Mouse (Mus musculus) lung, postnatal 0 days (tissue): ENCODE data around the gene Clhc1.

Experiments
- CTCF ChIP-seq: IDR thresholded peaks from 2 replicates; pipeline ENCODE4 v1.5.1; 2016; ENCODE audit warnings: antibody characterized with exemption, mild to moderate bottlenecking
- EP300 ChIP-seq: IDR thresholded peaks from 2 replicates; pipeline ENCODE4 v1.6.1; 2016; ENCODE audit warnings: antibody characterized with exemption, mild to moderate bottlenecking, control low read depth

DNA sequence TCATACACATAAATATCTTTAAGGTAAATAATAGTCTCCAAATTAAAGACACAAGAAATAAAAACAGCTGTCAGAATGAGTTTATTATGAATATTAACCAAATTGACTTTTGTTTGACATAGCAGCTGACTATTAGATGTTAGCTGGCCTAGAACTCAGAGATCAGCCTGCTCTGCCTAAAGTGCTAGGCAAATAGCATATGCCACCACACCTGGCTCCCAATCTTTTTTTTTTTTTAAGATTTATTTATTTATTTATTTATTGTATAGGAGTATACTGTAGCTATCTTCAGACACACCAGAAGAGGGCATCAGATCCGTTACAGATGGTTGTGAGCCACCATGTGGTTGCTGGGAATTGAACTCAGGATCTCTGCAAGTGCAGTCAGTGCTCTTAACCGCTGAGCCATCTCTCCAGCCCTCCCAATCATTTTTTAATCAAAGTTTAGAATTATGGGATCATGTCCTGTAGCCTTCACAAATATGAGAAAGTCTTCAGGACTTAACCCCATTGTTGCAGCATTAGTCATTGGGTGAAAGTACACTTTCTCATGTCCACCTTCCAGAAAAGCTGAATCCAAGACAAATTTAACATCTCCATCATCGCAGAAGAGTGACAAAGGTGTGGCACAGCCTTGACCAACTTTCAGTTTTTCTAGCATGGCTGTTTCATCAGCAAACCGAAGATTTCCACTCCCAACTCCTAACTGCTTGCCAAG, 34.8 kb upstream of the Clhc1 start:
- TF ChIP-seq EP300 (no peak), CTCF (peak; percentile 11; the same call in 1 of the 2 replicates)
